In genomic region chr6:92446662-92447061, GRCm38 (mm10) we compare ENCODE assay signal across 8 mouse cellular contexts.
A peak's percentile ranks its signal among the peaks of the same experiment; 100 is the strongest.
DNase-seq lines count a peak whose midpoint lies in the region; ATAC-seq and TF ChIP-seq lines count a peak whose summit lies in the region.

No protein-coding gene starts in this region.

- H3K27me3 ChIP-seq in heart, adult 2 months (ENCODE audit: control insufficient read depth, insufficient read depth, low read length), result no peaks in the 10 kb centered on the region
- no peaks in the 10 kb centered on the region for H3K27me3 ChIP-seq in intestine, embryonic 16.5 days (replicated peaks; ENCODE audit: control insufficient read depth, insufficient read depth, low read length)
- no peaks in the 10 kb centered on the region for H3K27me3 ChIP-seq in lung, embryonic 16.5 days (ENCODE audit: control insufficient read depth, insufficient read depth, low read depth, low read length)

- H3K27ac ChIP-seq in heart, adult 2 months, result peak overlapping the region; percentile 56
- H3K27ac ChIP-seq in intestine, embryonic 16.5 days (ENCODE audit: low read length), result no peak overlapping the region
- H3K27ac ChIP-seq in lung, embryonic 16.5 days (ENCODE audit: low read length), result peak overlapping the region; percentile 36; the same call in 1 of the 2 replicates

- WGBS in heart, adult 2 months, result 29% methylated on average over 3 of the region's 3 CpGs
- 41% methylated on average over 3 of the region's 3 CpGs for WGBS in intestine, embryonic 16.5 days
- 34% methylated on average over 3 of the region's 3 CpGs for WGBS in lung, embryonic 16.5 days

- no peaks in the 10 kb centered on the region for H3K79me2 ChIP-seq in heart, adult 2 months (replicated peaks; ENCODE audit: control insufficient read depth, insufficient read depth, low read length)

- H3K9ac ChIP-seq in heart, adult 2 months (ENCODE audit: low read depth, low read length), result no peak overlapping the region
- no peak overlapping the region for H3K9ac ChIP-seq in intestine, embryonic 16.5 days (ENCODE audit: low read depth, low read length)
- H3K9ac ChIP-seq in lung, embryonic 16.5 days (ENCODE audit: low read length), result no peak overlapping the region

- TF ChIP-seq POLR2A in heart, adult 2 months (IDR thresholded peaks at IDR 0.05; ENCODE audit: insufficient read depth, low read depth, low read length), result no peak

- no peak for TF ChIP-seq CTCF in heart, adult 2 months (IDR thresholded peaks at IDR 0.05)

- no peak overlapping the region for H3K4me2 ChIP-seq in intestine, embryonic 16.5 days (ENCODE audit: low read depth, low read length)
- no peak overlapping the region for H3K4me2 ChIP-seq in lung, embryonic 16.5 days (ENCODE audit: low read depth, low read length)

- peak; percentile 60 for ATAC-seq in intestine, embryonic 16.5 days
- peak; percentile 64 for ATAC-seq in lung, embryonic 16.5 days (ENCODE audit: low read depth)

- H3K9me3 ChIP-seq in intestine, embryonic 16.5 days (ENCODE audit: control insufficient read depth, low read length), result no peaks in the 10 kb centered on the region
- no peaks in the 10 kb centered on the region for H3K9me3 ChIP-seq in lung, embryonic 16.5 days (ENCODE audit: control insufficient read depth, low read length)

- intact Hi-C loops in heart, adult 2 months (cut with DNase I), result loop anchor here (10.0 kb wide), 1 partner anchor 218 kb away; no protein-coding TSS in a partner anchor

- DNase-seq in adrenal gland, postnatal 14 days, result peak; percentile 14
- DNase-seq in adrenal gland, adult 8-10 months, result no peak
- peak; percentile 64 to 65 for DNase-seq in heart, adult 2 months
- DNase-seq in yolk sac, embryonic 10.5 days (ENCODE audit: low spot score), result no peak
- DNase-seq in spleen, postnatal 10 days (ENCODE audit: low spot score in 2 of 2), result no peak
- DNase-seq in left cerebral cortex, adult 18-20 months (ENCODE audit: low spot score in 2 of 2), result no peak

- H3K36me3 ChIP-seq in heart, adult 2 months (ENCODE audit: control insufficient read depth, insufficient read depth, low read length), result peaks cover 8% of the 10 kb centered on the region
- H3K36me3 ChIP-seq in intestine, embryonic 16.5 days (ENCODE audit: control insufficient read depth, insufficient read depth, low read length), result no peaks in the 10 kb centered on the region
- no peaks in the 10 kb centered on the region for H3K36me3 ChIP-seq in lung, embryonic 16.5 days (ENCODE audit: control insufficient read depth, insufficient read depth, low read length)

- H3K4me1 ChIP-seq in heart, adult 2 months (ENCODE audit: control insufficient read depth, insufficient read depth, low read length), result peaks cover 15% of the 10 kb centered on the region
- H3K4me1 ChIP-seq in intestine, embryonic 16.5 days (ENCODE audit: control insufficient read depth, insufficient read depth, low read length), result peaks cover 3% of the 10 kb centered on the region; the same call in 1 of the 2 replicates
- H3K4me1 ChIP-seq in lung, embryonic 16.5 days (replicated peaks; ENCODE audit: control insufficient read depth, insufficient read depth, low read length), result peaks cover 6% of the 10 kb centered on the region; the same call in 1 of the 2 replicates

- H3K4me3 ChIP-seq in heart, adult 2 months, result no peak overlapping the region
- H3K4me3 ChIP-seq in intestine, embryonic 16.5 days (ENCODE audit: low read length), result no peak overlapping the region
- no peak overlapping the region for H3K4me3 ChIP-seq in lung, embryonic 16.5 days (ENCODE audit: low read length)

- no peak for TF ChIP-seq EP300 in heart, adult 2 months (IDR thresholded peaks at IDR 0.05; ENCODE audit: insufficient read depth, low read depth, low read length)

Comparison
In these comparisons a context has a peak if more than half of its experiments do, and no peak if none do; other contexts are left out.
1. DNase-seq: peak in adrenal gland, postnatal 14 days (single experiment) and heart, adult 2 months (2 of 2); none in adrenal gland, adult 8-10 months (single experiment), yolk sac, embryonic 10.5 days (single experiment), spleen, postnatal 10 days (0 of 2) and left cerebral cortex, adult 18-20 months (0 of 2).